In genomic region chr7:46128196-46128595, GRCm38 (mm10) we compare ENCODE assay signal across 16 mouse cellular contexts. TPM values are rescaled to one million over a fixed set of nuclear protein-coding genes. Genes with fewer than 3 reads are reported as not detected.
DNase-seq lines count a peak whose midpoint lies in the region; ATAC-seq lines count a peak whose summit lies in the region.
"Had no signal": no experiment of that assay in that cellular context is flagged by ENCODE, and none has a peak within 500 bp of the region (broad histone marks: within the 10 kb centered on the region; RNA-seq: fewer than 3 reads in every experiment).

No protein-coding gene starts in this region.

- H3K9ac ChIP-seq in midbrain, embryonic 13.5 days (replicated peaks) = no peak overlapping the region
- H3K9ac ChIP-seq in midbrain, embryonic 16.5 days (ENCODE audit: low read depth, low read length) = no peak overlapping the region
- H3K9ac ChIP-seq in forebrain, embryonic 13.5 days = no peak overlapping the region
- H3K9ac ChIP-seq in hindbrain, embryonic 14.5 days = no peak overlapping the region
- H3K9ac ChIP-seq in neural tube, embryonic 15.5 days (replicated peaks) = no peak overlapping the region
- H3K9ac ChIP-seq: liver, embryonic 12.5 days had no signal

- WGBS in midbrain, embryonic 13.5 days = 46% methylated on average over 7 of the region's 7 CpGs
- WGBS in midbrain, embryonic 16.5 days = 42% methylated on average over 7 of the region's 7 CpGs
- 43% methylated on average over 7 of the region's 7 CpGs for WGBS in forebrain, embryonic 13.5 days
- WGBS in hindbrain, embryonic 14.5 days = 19% methylated on average over 7 of the region's 7 CpGs
- WGBS in neural tube, embryonic 15.5 days = 14% methylated on average over 7 of the region's 7 CpGs

- H3K4me2 ChIP-seq in midbrain, embryonic 13.5 days (replicated peaks) = no peak overlapping the region
- H3K4me2 ChIP-seq in midbrain, embryonic 16.5 days (ENCODE audit: low read length) = no peak overlapping the region
- no peak overlapping the region for H3K4me2 ChIP-seq in forebrain, embryonic 13.5 days
- H3K4me2 ChIP-seq in hindbrain, embryonic 14.5 days (replicated peaks) = no peak overlapping the region
- H3K4me2 ChIP-seq in neural tube, embryonic 15.5 days = no peak overlapping the region
- H3K4me2 ChIP-seq: liver, embryonic 12.5 days had no signal

- DNase-seq in hindbrain, embryonic 14.5 days (ENCODE audit: low spot score) = no peak
- DNase-seq in cerebellum, adult 9-10 months = no peak
- DNase-seq in cerebellum, postnatal 10 days = no peak
- no peak for DNase-seq in layer of hippocampus, postnatal 36 days
- DNase-seq: adrenal gland, postnatal 36 days; gastrocnemius, postnatal 25 days; kidney, postnatal 10 days; lung, postnatal 14 days; right cerebral cortex, adult 18-20 months had no signal

- H3K4me3 ChIP-seq in midbrain, embryonic 13.5 days (replicated peaks) = no peak overlapping the region
- H3K4me3 ChIP-seq in midbrain, embryonic 16.5 days (ENCODE audit: low read depth, low read length) = no peak overlapping the region
- no peak overlapping the region for H3K4me3 ChIP-seq in forebrain, embryonic 13.5 days
- no peak overlapping the region for H3K4me3 ChIP-seq in hindbrain, embryonic 14.5 days (replicated peaks; ENCODE audit: low read length)
- H3K4me3 ChIP-seq in neural tube, embryonic 15.5 days (replicated peaks) = no peak overlapping the region
- H3K4me3 ChIP-seq: left cerebral cortex, adult 2 months; liver, embryonic 12.5 days; myocyte had no signal

- peaks cover 14% of the 10 kb centered on the region; the same call in 1 of the 2 replicates for H3K27me3 ChIP-seq in midbrain, embryonic 13.5 days
- H3K27me3 ChIP-seq in midbrain, embryonic 16.5 days (ENCODE audit: control insufficient read depth, insufficient read depth, low read depth, low read length) = no peaks in the 10 kb centered on the region
- no peaks in the 10 kb centered on the region for H3K27me3 ChIP-seq in forebrain, embryonic 13.5 days
- H3K27me3 ChIP-seq in hindbrain, embryonic 14.5 days (ENCODE audit: control insufficient read depth, insufficient read depth, low read length) = no peaks in the 10 kb centered on the region
- H3K27me3 ChIP-seq in neural tube, embryonic 15.5 days (replicated peaks) = peaks cover 9% of the 10 kb centered on the region; the same call in 1 of the 2 replicates

- peaks cover 24% of the 10 kb centered on the region for H3K4me1 ChIP-seq in midbrain, embryonic 13.5 days (replicated peaks)
- peaks cover 11% of the 10 kb centered on the region; the same call in 1 of the 2 replicates for H3K4me1 ChIP-seq in midbrain, embryonic 16.5 days (ENCODE audit: control insufficient read depth, insufficient read depth, low read length)
- peaks cover 38% of the 10 kb centered on the region for H3K4me1 ChIP-seq in forebrain, embryonic 13.5 days
- H3K4me1 ChIP-seq in hindbrain, embryonic 14.5 days (replicated peaks; ENCODE audit: control insufficient read depth, insufficient read depth, low read length) = 0 out of 2 replicates have a peak, but pooled peaks cover 13% of the 10 kb centered on the region
- peaks cover 31% of the 10 kb centered on the region for H3K4me1 ChIP-seq in neural tube, embryonic 15.5 days

- H3K9me3 ChIP-seq in midbrain, embryonic 13.5 days = no peaks in the 10 kb centered on the region
- H3K9me3 ChIP-seq in midbrain, embryonic 16.5 days (replicated peaks; ENCODE audit: control insufficient read depth, low read length, poor library complexity, severe bottlenecking) = no peaks in the 10 kb centered on the region
- H3K9me3 ChIP-seq in forebrain, embryonic 13.5 days (replicated peaks) = no peaks in the 10 kb centered on the region
- no peaks in the 10 kb centered on the region for H3K9me3 ChIP-seq in hindbrain, embryonic 14.5 days (ENCODE audit: control insufficient read depth, low read length)
- H3K9me3 ChIP-seq in neural tube, embryonic 15.5 days (replicated peaks) = no peaks in the 10 kb centered on the region
- H3K9me3 ChIP-seq: liver, embryonic 12.5 days had no signal

- H3K36me3 ChIP-seq in midbrain, embryonic 13.5 days = no peaks in the 10 kb centered on the region
- no peaks in the 10 kb centered on the region for H3K36me3 ChIP-seq in midbrain, embryonic 16.5 days (ENCODE audit: control insufficient read depth, insufficient read depth, low read length)
- no peaks in the 10 kb centered on the region for H3K36me3 ChIP-seq in forebrain, embryonic 13.5 days (ENCODE audit: poor library complexity, severe bottlenecking)
- H3K36me3 ChIP-seq in hindbrain, embryonic 14.5 days (replicated peaks; ENCODE audit: control insufficient read depth, insufficient read depth) = no peaks in the 10 kb centered on the region
- no peaks in the 10 kb centered on the region for H3K36me3 ChIP-seq in neural tube, embryonic 15.5 days
- H3K36me3 ChIP-seq: liver, embryonic 12.5 days had no signal

- no peak overlapping the region for H3K27ac ChIP-seq in midbrain, embryonic 13.5 days
- H3K27ac ChIP-seq in midbrain, embryonic 16.5 days (ENCODE audit: low read length) = no peak overlapping the region
- H3K27ac ChIP-seq in forebrain, embryonic 13.5 days = peak overlapping the region; percentile 25; the same call in 1 of the 2 replicates
- peak overlapping the region; percentile 32; the same call in 1 of the 2 replicates for H3K27ac ChIP-seq in hindbrain, embryonic 14.5 days
- no peak overlapping the region for H3K27ac ChIP-seq in neural tube, embryonic 15.5 days (replicated peaks)
- H3K27ac ChIP-seq: left cerebral cortex, adult 2 months; liver, embryonic 12.5 days had no signal

- peak; percentile 59; the same call in 1 of the 2 replicates for ATAC-seq in midbrain, embryonic 13.5 days
- ATAC-seq in midbrain, embryonic 16.5 days = no peak
- 0 out of 2 replicates have a peak, but pooled peaks have one; percentile 16 for ATAC-seq in forebrain, embryonic 13.5 days
- peak; percentile 67 for ATAC-seq in hindbrain, embryonic 14.5 days (ENCODE audit: low FRiP score)
- ATAC-seq in neural tube, embryonic 15.5 days (ENCODE audit: low FRiP score) = 0 out of 2 replicates have a peak, but pooled peaks have one; percentile 6
- ATAC-seq: liver, embryonic 12.5 days had no signal

RNA-seq across cellular contexts. Expression of gene Kcnj11, which starts 27.6 kb away (rescaled TPM):
- polyA plus RNA-seq in midbrain, embryonic 13.5 days (2015; fragmentation: Nextera tagmentation; extraction: Ambion mirVana) = 1.1 and 1.5 TPM in 2 replicates
- polyA plus RNA-seq in midbrain, embryonic 16.5 days (2015; fragmentation: Nextera tagmentation; extraction: Ambion mirVana) = 2.4 and 2.8 TPM in 2 replicates
- polyA plus RNA-seq in forebrain, embryonic 13.5 days (2015; fragmentation: Nextera tagmentation; extraction: Ambion mirVana) = 1.1 and 2.6 TPM in 2 replicates
- 1.2 and 1.5 TPM in 2 replicates for polyA plus RNA-seq in hindbrain, embryonic 14.5 days (2014; fragmentation: Nextera tagmentation; extraction: Ambion mirVana)
- polyA plus RNA-seq in neural tube, embryonic 15.5 days (2015; fragmentation: Nextera tagmentation; extraction: Ambion mirVana) = 1.9 and 2.7 TPM in 2 replicates
- total RNA-seq in layer of hippocampus, postnatal 36 days (2021) = 10 to 100 TPM; 35.3 to 36.9 TPM
- polyA plus RNA-seq: liver, embryonic 12.5 days had no signal

RNA-seq across cellular contexts. Expression of gene Abcc8, which starts 51.6 kb away (rescaled TPM):
- 2.3 and 3.2 TPM in 2 replicates for polyA plus RNA-seq in midbrain, embryonic 13.5 days (2015; fragmentation: Nextera tagmentation; extraction: Ambion mirVana)
- polyA plus RNA-seq in midbrain, embryonic 16.5 days (2015; fragmentation: Nextera tagmentation; extraction: Ambion mirVana) = 7.0 and 9.6 TPM in 2 replicates
- 6.9 and 10.2 TPM in 2 replicates for polyA plus RNA-seq in forebrain, embryonic 13.5 days (2015; fragmentation: Nextera tagmentation; extraction: Ambion mirVana)
- polyA plus RNA-seq in hindbrain, embryonic 14.5 days (2014; fragmentation: Nextera tagmentation; extraction: Ambion mirVana) = 10.6 and 13.8 TPM in 2 replicates
- polyA plus RNA-seq in neural tube, embryonic 15.5 days (2015; fragmentation: Nextera tagmentation; extraction: Ambion mirVana) = 11.2 and 12.4 TPM in 2 replicates
- 10 to 100 TPM; 50.7 to 59.2 TPM for total RNA-seq in layer of hippocampus, postnatal 36 days (2021)

Comparison
In these comparisons a context has a peak if more than half of its experiments do, and no peak if none do; other contexts are left out.
1. H3K27ac ChIP-seq: peak in forebrain, embryonic 13.5 days (single experiment) and hindbrain, embryonic 14.5 days (single experiment); none in midbrain, embryonic 13.5 days (single experiment), midbrain, embryonic 16.5 days (single experiment) and neural tube, embryonic 15.5 days (single experiment).